Mouse (Mus musculus) ES-Bruce4 (cell line): ENCODE results near the gene Dpm3. TPM values are rescaled to one million over a fixed set of nuclear protein-coding genes. Genes with fewer than 3 reads are reported as not detected.

Experiments
- H3K27ac ChIP-seq: 2 replicates; pipeline ENCODE4 v1.5.1; 2012; ENCODE audit warnings: low read length, inconsistent platforms; ENCODE audit not compliant: insufficient read depth
- H3K27me3 ChIP-seq: 2 replicates; pipeline ENCODE4 v1.6.1; 2012; ENCODE audit warnings: mild to moderate bottlenecking, low read length, inconsistent platforms; ENCODE audit not compliant: control insufficient read depth, poor library complexity, insufficient read depth, severe bottlenecking
- H3K36me3 ChIP-seq: 2 replicates; pipeline ENCODE4 v1.6.1; 2012; ENCODE audit warnings: inconsistent platforms, mild to moderate bottlenecking, low read length, moderate library complexity; ENCODE audit not compliant: control insufficient read depth, poor library complexity, insufficient read depth, severe bottlenecking
- H3K4me1 ChIP-seq: one replicate; pipeline ENCODE4 v1.8.1; 2011; ENCODE audit warnings: low read length; ENCODE audit not compliant: control insufficient read depth, insufficient read depth
- H3K4me3 ChIP-seq: 2 replicates; pipeline ENCODE4 v1.5.1; 2011; ENCODE audit warnings: low read depth, mild to moderate bottlenecking, low read length
- H3K9ac ChIP-seq: 2 replicates; pipeline ENCODE4 v1.6.1; 2012; ENCODE audit warnings: low read depth, mild to moderate bottlenecking, inconsistent platforms; ENCODE audit not compliant: poor library complexity, severe bottlenecking
- H3K9me3 ChIP-seq: replicated peaks from 2 replicates; pipeline ENCODE4 v1.6.1; 2012; ENCODE audit warnings: mild to moderate bottlenecking, low read length, inconsistent platforms; ENCODE audit not compliant: control insufficient read depth, poor library complexity, insufficient read depth, severe bottlenecking
- CTCF ChIP-seq: IDR thresholded peaks from one replicate; pipeline ENCODE4 v1.8.1; 2011; ENCODE audit warnings: low read depth, low read length
- EP300 ChIP-seq: IDR thresholded peaks from 2 replicates; pipeline ENCODE4 v1.6.1; 2011; ENCODE audit warnings: low read depth, low read length; ENCODE audit not compliant: insufficient read depth
- POLR2A ChIP-seq: IDR thresholded peaks from one replicate; pipeline ENCODE4 v1.8.1; 2011; ENCODE audit warnings: low read length; ENCODE audit not compliant: insufficient read depth
- polyA plus RNA-seq: library from polyadenylated mRNA; stranded (reverse); fragments of >200 nt; gene quantifications from 2 replicates; pipeline ENCODE4 v1.2.4, GENCODE M21; 2011; ENCODE audit warnings: low read depth; ENCODE audit not compliant: missing spikeins, insufficient read depth, insufficient read length

Gene Dpm3
- polyA plus RNA-seq, 1 experiment = 36.7 TPM

DNA sequence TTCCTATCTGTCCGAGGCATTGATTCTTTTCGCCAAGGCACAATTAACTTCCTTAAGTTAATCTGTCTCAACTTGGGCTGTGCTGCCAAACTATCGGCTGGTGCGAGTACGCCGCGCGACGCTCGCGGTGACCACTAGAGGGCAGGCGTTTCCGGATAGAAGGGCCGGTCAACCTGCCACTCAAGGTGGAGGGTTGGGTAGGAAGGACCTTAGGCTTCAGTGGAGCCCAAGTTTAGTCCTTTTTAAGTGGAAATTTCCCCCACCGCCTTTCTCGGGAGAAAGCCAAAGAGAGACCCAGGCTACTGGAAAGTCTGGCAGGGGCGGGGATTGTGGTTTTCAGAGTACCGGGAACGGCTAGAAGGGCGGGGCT lies 31.0 kb upstream of the Dpm3 start:
- Histone ChIP-seq H3K4me1 (peaks cover 10% of the 10 kb centered on the region), H3K9ac (0 out of 2 replicates have a peak overlapping the region, but pooled peaks have one; percentile 19), H3K36me3 (no peaks in the 10 kb centered on the region), H3K27ac (peak overlapping the region; percentile 60), H3K27me3 (no peaks in the 10 kb centered on the region), H3K9me3 (no peaks in the 10 kb centered on the region), H3K4me3 (peak overlapping the region; percentile 56)
- TF ChIP-seq CTCF = peak; percentile 94
- no peak for TF ChIP-seq EP300
- TF ChIP-seq POLR2A = no peak

DNA sequence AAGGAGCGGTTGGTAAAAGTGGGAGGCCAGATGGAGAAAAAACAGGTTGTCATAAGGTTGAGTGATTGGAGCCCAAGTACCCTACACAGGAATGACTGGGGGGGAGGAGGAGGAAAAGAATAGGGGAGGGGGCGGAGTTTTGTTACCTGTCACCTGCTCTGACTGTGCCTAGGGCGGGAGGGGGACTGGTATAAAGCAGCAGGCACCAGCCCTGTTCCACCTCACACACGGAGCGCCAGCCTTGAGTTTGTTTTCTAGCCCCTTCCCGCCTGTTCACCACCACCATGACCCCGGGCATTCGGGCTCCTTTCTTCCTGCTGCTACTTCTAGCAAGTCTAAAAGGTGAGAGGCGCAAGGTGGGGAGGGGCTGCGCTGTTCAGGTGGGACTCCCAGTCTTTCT lies 30.3 kb upstream of the Dpm3 start, which contains the start of gene Muc1:
Muc1 (plus strand) TSS at position 222 of the 400 bp plus-strand sequence.
- H3K4me1 ChIP-seq = peaks cover 10% of the 10 kb centered on the region
- H3K27me3 ChIP-seq = no peaks in the 10 kb centered on the region
- no peaks in the 10 kb centered on the region for H3K9me3 ChIP-seq
- peak within 1 kb of the TSS; percentile 56 for H3K4me3 ChIP-seq
- H3K36me3 ChIP-seq = no peaks in the 10 kb centered on the region
- peak within 1 kb of the TSS; percentile 66 for H3K27ac ChIP-seq
- TF ChIP-seq CTCF (no peak), EP300 (0 out of 2 replicates have a peak, but pooled peaks have one; percentile 28)
- peak within 1 kb of the TSS; percentile 19; the same call in 1 of the 2 replicates for H3K9ac ChIP-seq

DNA sequence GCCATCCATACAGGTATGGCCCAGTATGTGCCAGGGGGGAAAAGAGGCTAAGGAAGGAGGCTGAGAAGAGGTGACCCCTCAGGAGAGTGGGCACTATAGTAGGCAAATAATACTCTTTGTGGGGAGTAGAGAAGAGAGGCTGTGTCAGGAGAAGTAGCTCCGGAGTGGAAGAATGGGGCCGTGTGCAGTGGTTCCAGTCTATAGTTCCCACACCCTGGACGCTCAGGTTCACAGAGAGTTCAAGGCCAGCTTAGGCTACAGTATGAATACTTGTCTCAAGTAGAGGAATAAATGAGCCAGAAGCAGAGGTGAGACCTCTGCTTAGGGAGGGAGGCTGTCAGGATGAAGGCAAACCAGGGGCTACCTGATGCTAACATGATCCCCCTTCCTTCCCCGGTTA lies 29.9 kb upstream of the Dpm3 start:
- Histone ChIP-seq H3K9me3 (no peaks in the 10 kb centered on the region), H3K9ac (peak overlapping the region; percentile 19; the same call in 1 of the 2 replicates), H3K36me3 (no peaks in the 10 kb centered on the region), H3K27ac (peak overlapping the region; percentile 28; the same call in 1 of the 2 replicates), H3K4me1 (peaks cover 10% of the 10 kb centered on the region), H3K4me3 (peak overlapping the region; percentile 15), H3K27me3 (no peaks in the 10 kb centered on the region)
- TF ChIP-seq CTCF = no peak

DNA sequence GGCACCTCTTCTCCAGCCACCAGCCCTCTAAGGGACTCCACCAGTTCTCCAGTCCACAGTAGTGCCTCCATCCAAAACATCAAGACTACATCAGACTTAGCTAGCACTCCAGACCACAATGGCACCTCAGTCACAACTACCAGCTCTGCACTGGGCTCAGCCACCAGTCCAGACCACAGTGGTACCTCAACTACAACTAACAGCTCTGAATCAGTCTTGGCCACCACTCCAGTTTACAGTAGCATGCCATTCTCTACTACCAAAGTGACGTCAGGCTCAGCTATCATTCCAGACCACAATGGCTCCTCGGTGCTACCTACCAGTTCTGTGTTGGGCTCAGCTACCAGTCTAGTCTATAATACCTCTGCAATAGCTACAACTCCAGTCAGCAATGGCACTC lies 28.6 kb upstream of the Dpm3 start:
- Histone ChIP-seq H3K4me1 (peaks cover under 1% of the 10 kb centered on the region), H3K27me3 (no peaks in the 10 kb centered on the region), H3K27ac (no peak overlapping the region), H3K4me3 (no peak overlapping the region), H3K9me3 (no peaks in the 10 kb centered on the region), H3K9ac (no peak overlapping the region), H3K36me3 (no peaks in the 10 kb centered on the region)
- TF ChIP-seq EP300 = no peak
- TF ChIP-seq CTCF = no peak

DNA sequence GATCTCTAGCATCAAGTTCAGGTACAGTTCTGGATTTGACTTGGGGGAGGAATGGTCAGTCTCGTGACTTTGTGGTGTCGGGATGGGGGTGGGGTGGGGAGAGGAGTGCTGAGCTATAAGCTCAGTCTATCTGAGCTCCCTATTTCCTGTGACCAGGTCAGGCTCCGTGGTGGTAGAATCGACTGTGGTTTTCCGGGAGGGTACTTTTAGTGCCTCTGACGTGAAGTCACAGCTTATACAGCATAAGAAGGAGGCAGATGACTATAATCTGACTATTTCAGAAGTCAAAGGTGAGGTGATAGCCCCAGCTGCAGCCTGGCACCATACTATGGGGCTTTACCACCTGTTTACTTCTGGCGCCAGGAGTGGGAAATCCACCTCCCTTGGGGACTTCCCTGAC lies 27.8 kb upstream of the Dpm3 start:
- H3K9me3 ChIP-seq = no peaks in the 10 kb centered on the region
- TF ChIP-seq CTCF = no peak
- no peak for TF ChIP-seq POLR2A
- TF ChIP-seq EP300 = no peak
- H3K4me3 ChIP-seq = no peak overlapping the region
- no peaks in the 10 kb centered on the region for H3K36me3 ChIP-seq
- no peaks in the 10 kb centered on the region for H3K4me1 ChIP-seq
- no peak overlapping the region for H3K27ac ChIP-seq
- H3K27me3 ChIP-seq = no peaks in the 10 kb centered on the region
- H3K9ac ChIP-seq = no peak overlapping the region

DNA sequence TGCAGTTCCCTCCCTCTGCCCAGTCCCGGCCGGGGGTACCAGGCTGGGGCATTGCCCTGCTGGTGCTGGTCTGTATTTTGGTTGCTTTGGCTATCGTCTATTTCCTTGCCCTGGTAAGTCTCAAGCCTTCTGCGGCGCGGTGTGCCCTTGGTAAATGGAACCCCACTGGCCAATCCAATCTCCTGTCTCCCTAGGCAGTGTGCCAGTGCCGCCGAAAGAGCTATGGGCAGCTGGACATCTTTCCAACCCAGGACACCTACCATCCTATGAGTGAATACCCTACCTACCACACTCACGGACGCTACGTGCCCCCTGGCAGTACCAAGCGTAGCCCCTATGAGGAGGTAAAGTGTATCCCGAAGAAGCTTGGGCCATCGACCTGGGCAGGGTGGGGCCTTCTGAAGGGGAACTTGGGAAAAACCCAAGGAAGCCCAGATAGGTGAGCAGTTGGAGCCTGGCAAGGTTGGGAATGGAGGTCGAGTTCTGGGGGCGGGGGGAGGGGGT lies 27.3 kb upstream of the Dpm3 start:
- TF ChIP-seq EP300 (no peak), CTCF (no peak), POLR2A (no peak)
- no peak overlapping the region for H3K27ac ChIP-seq
- H3K36me3 ChIP-seq = no peaks in the 10 kb centered on the region
- H3K27me3 ChIP-seq = no peaks in the 10 kb centered on the region
- H3K9me3 ChIP-seq = no peaks in the 10 kb centered on the region
- no peaks in the 10 kb centered on the region for H3K4me1 ChIP-seq
- H3K9ac ChIP-seq = no peak overlapping the region
- H3K4me3 ChIP-seq = no peak overlapping the region
